Mouse (Mus musculus) gastrocnemius, postnatal 10 days (tissue): ENCODE measurements at regions not wholly inside any gene's neighbourhood (a gene's known extent, or its start where the extent isn't known, plus 50 kb on each side); places are given as distances from the start of the nearest gene placed in this dataset.

Experiments used
- DNase-seq: peaks from one replicate; pipeline ENCODE4 v3.0.0; 2021; ENCODE audit warnings: mixed read lengths

- DNase-seq: no peak
Observed at GRCm38 (mm10) chr15:67289749-67290148, 789.0 kb upstream of the Lrrc6 start.

GRCm38 (mm10) chr15:67284941-67285340 is 784.2 kb upstream of the Lrrc6 start:
- no peak for DNase-seq

- no peak for DNase-seq
Observed at GRCm38 (mm10) chr15:67283275-67283972, 782.7 kb upstream of the Lrrc6 start.

GRCm38 (mm10) chr15:67278869-67279268 is 778.2 kb upstream of the Lrrc6 start:
- no peak for DNase-seq

- no peak for DNase-seq
Observed at GRCm38 (mm10) chr15:67275058-67275457, 774.3 kb upstream of the Lrrc6 start.

GRCm38 (mm10) chr15:67272397-67272796 is 771.7 kb upstream of the Lrrc6 start:
- DNase-seq: no peak

GRCm38 (mm10) chr15:67263723-67264122 is 763.0 kb upstream of the Lrrc6 start:
- DNase-seq: no peak

GRCm38 (mm10) chr15:67263313-67263712 is 762.6 kb upstream of the Lrrc6 start:
- no peak for DNase-seq

- DNase-seq: no peak
Observed at GRCm38 (mm10) chr15:67262269-67262668, 761.6 kb upstream of the Lrrc6 start.

GRCm38 (mm10) chr15:67260666-67261065 is 760.0 kb upstream of the Lrrc6 start:
- DNase-seq: no peak

GRCm38 (mm10) chr15:67249147-67249546 is 748.4 kb upstream of the Lrrc6 start:
- DNase-seq: no peak

GRCm38 (mm10) chr15:67248471-67248870 is 747.8 kb upstream of the Lrrc6 start:
- DNase-seq: no peak

- no peak for DNase-seq
Observed at GRCm38 (mm10) chr15:67245658-67246268, 745.1 kb upstream of the Lrrc6 start.

- DNase-seq: no peak
Observed at GRCm38 (mm10) chr15:67244908-67245657, 744.4 kb upstream of the Lrrc6 start.

GRCm38 (mm10) chr15:67235107-67235785 is 734.5 kb upstream of the Lrrc6 start:
- DNase-seq: no peak

GRCm38 (mm10) chr15:67229359-67229758 is 728.6 kb upstream of the Lrrc6 start:
- DNase-seq: peak; percentile 8

- no peak for DNase-seq
Observed at GRCm38 (mm10) chr15:67228633-67229032, 727.9 kb upstream of the Lrrc6 start.

- DNase-seq: peak; percentile 15
Observed at GRCm38 (mm10) chr15:67227456-67228164, 726.9 kb upstream of the Lrrc6 start.

- DNase-seq: no peak
Observed at GRCm38 (mm10) chr15:67226900-67227299, 726.2 kb upstream of the Lrrc6 start.
